Mouse (Mus musculus) cerebellum, adult (tissue): ENCODE results near the gene Knstrn.

Experiments
- ATAC-seq: cut with Nextera tagmentation; 2 replicates; pipeline ENCODE4 v1.9.2; 2017; ENCODE audit warnings: mild to moderate bottlenecking, moderate library complexity, mixed read lengths; ENCODE audit not compliant: insufficient number of reproducible peaks, low FRiP score, low TSS enrichment

Gene Knstrn

GRCm38 (mm10) chr2:118790221-118790550 lies 23.6 kb upstream of the Knstrn start:
- no peak; the same call in none of the 2 replicates for ATAC-seq

DNA sequence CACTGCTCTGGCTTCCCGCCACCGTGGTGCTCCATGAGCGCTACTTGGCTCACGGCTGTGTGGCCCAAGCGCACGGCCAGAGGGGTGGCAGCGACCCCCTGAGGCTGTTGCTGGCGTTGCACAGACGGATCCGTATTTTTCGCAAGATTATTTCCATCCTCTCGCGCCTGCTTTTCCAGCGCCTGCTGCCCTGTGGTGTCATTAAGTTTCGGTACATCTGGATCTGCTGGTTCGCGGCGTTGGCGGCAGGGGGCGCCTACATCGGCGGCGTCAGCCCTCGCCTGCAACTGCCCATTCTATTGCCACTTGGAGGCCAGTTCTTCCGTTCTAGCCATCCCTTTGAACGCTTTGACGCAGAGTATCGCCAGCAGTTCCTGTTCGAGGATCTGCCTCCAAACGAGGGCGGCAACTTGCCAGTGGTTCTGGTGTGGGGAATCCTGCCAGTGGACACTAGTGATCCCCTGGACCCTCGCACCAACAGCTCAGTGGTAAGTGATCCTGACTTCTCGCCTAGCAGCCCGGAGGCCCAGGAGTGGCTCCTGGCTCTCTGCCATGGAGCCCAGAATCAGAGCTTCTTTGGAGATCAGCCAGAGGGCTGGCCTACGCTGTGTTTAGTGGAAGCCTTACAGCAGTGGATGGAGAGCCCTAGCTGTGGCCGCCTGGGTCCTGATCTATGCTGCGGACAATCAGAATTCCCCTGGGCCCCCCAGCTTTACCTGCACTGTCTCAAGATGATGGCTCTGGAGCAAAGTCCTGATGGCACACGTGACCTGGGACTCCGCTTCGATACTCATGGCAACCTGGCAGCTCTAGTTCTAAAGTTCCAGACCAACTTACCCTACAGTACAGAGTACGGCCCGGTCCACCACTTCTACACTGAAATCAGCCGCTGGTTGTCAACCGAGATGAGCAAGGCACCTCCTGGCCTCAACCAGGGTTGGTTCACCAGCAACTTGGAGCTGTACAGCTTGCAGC lies 23.0 kb upstream of the Knstrn start:
- ATAC-seq: peak; percentile 65; the same call in 1 of the 2 replicates

DNA sequence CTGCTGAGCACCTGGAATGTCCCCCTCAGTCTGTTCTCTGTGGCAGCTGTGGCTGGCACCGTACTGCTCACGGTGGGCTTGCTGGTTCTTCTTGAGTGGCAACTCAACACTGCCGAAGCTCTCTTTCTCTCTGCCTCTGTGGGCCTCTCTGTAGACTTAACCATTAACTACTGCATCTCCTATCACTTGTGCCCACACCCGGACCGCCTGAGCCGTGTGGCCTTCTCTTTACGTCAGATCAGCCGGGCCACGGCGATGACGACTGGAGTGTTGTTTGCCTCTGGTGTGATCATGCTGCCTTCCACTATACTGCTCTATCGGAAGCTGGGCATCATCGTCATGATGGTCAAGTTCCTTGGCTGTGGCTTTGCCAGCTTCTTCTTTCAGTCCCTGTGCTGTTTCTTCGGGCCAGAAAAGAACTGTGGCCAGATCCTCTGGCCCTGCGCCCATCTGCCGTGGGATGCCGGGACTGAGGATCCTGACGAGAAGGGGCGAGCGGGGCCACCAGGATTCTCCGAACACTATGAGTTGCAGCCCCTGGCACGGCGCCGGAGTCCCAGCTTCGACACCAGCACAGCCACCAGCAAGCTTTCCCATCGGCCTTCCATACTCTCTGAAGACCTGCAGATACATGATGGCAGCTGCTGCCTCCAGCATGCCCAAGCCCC lies 22.1 kb upstream of the Knstrn start:
- no peak for ATAC-seq

DNA sequence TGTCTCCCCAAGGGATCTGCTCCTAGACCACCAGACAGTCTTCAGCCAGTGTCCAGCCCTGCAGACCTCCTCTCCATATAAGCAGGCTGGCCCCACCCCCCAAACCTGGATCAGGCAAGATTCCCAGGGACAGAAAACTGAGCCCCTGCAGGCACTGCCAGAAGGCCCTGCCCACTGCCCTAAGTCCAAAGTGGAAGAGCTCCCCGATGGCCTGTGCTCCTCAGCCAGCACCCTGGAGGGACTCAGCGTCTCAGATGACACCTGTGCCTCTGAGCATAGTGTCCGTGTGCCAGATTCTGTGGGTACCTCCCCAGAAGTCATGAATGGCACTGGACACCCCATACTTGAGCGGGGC lies 21.6 kb upstream of the Knstrn start:
- ATAC-seq: no peak

DNA sequence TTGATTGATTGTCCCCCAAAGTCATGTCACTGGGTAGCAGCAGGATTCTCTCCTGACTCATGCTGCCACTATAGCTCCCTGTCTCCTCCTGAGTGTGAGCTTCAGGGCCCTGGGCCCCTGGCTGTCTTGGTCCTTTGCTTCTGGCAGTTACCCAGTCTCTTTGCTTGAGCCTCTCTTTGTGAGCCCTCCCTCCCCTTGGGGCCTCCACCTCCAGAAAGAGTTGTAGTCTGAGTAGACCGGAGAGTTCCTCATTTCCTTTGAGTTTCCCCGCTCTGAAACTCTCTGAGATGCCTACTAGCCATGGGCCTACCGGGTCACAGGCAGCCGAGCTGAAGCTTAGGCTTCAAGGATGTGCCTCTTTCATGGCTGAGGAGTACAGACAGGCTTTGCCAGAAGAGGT lies 20.2 kb upstream of the Knstrn start:
- no peak for ATAC-seq

- ATAC-seq: no peak
Observed at GRCm38 (mm10) chr2:118802542-118803118, 11.2 kb upstream of the Knstrn start.

DNA sequence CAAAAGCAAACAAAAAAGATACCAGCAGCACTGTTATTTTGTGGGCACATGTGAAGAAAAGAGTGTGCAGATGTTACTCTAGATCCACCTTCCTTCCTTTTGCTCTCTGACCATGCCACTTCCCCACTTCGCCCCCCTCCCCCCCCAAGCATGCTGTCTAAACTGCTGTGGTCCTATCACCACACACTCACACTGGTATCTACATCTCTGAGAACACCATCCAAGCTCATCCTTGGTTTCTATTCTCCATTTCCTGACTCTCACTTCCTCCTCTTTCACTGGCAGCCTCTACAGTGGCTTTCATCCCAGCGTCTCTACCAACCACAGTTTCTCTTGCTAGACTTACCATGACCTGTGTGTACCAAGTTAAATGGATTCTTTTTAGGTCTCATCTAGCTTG lies 9.3 kb upstream of the Knstrn start:
- ATAC-seq: no peak

DNA sequence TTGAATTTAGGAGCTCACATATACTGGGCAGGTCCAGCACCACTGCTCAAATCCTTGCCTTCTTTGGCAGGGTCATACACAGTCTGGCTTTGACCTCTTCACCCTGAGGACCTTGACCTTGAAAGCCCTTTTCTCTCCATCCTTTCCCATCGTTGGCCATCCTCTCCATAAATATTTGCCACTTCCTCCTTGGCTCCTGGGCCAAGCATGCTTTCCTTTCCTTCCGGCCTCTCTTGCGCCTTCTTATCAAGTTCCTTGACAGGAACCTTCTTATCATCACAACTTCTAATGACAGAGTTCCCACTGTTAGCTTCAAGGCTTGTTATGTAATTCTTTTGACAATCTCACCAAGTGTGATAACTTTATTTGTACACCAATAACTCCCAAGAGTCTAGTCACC lies 8.7 kb upstream of the Knstrn start:
- ATAC-seq: no peak

DNA sequence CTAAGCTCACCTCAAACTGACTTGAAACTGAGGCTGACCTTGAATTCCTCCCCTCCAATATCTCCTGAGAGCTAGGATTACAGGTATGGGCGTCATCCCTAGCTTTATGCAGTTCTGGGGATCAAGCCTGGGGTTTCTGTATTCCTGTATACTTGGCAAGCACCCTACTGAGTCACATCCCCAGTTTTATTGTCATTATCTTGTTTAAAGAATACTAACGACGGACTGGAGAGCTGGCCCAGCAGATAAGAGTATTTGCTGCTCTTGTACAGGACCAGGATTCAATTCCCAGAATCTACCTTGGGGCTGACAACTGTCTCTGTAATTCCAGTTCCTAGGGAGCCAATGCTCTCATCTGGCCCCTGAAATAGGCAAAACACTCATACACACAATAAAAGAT lies 8.0 kb upstream of the Knstrn start:
- no peak for ATAC-seq

DNA sequence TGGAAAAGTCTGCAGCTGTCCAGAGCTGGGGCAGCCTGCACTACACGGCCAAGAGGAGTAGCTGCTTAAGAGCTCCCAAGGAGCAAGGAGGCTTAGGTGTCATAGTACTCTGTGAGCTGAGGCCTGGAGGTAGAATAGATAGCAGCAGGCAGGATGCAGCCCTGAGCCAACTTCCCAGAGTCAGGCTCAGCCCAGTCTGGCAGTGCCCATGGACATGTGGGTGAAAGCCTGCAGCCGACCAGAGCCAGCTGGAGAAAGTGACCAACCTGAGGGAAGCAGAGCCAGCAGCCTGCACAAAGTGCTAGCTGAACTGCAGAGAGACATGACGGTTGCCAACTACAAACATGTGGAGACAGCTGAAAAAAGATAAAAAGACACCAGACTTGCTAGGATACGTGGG lies 6.9 kb upstream of the Knstrn start:
- ATAC-seq: no peak

- ATAC-seq: no peak
Observed at GRCm38 (mm10) chr2:118810861-118811260, 2.9 kb upstream of the Knstrn start.

DNA sequence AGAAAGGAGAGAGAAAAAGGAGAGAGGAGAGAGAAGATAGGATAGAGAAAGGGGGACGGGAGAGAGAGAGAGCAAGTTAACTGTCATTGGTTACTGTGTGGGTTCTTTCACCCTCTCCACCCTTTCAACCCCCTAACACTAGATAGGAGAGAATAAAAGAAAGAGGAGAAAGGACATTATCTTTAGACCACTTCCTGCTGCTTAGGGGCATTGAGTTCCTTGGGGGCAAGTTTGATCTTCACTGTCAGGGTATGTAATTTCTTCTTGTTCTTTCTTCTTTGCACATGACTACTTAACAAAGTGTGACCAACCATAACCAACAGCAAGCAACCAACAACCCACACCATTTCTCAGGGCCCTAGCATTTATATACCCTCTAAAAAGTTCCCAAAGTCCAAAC lies 1.1 kb upstream of the Knstrn start:
- no peak for ATAC-seq

- no peak for ATAC-seq
Observed at GRCm38 (mm10) chr2:118822800-118823199, 9.0 kb downstream of the Knstrn start.

DNA sequence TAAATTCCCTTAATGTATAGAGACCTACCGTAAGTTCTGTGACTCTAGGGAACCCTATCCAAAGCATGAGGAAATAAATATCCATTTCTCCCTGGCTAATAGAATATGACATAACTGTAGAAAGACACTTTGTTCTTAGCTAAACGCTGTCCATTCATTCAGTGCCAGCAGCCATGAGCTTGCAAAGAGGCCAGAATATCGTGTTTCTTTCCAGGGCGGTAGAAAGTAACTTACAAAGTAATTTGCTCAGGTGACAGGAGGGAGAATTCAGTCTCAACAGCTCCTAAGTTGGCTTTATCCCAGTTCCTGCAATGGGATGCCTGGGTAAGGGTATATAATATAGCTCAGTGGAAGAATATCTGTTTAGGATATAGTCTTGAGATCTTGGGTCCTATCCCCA lies 10.6 kb downstream of the Knstrn start:
- no peak for ATAC-seq

- no peak for ATAC-seq
Observed at GRCm38 (mm10) chr2:118829096-118829495, 15.3 kb downstream of the Knstrn start.

DNA sequence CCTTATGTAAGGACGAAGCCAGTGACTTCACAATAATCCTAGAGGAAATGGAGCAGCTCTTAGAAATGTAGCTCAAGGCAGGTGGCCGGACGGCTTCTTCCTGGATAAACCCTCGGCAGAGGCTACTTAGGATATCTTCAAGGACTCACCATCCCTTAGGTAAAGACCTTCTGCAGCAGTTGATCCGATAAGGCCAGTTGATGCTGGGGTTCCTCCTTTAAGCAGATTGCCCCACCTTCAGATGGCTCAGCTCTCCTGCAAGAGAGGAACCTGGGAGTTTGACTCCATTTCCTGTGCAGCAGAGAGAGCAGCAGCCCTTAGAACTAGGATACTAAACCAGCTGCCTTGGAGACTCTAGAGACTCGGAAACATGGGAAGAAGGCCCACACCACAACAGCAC lies 20.3 kb downstream of the Knstrn start:
- ATAC-seq: no peak

- ATAC-seq: no peak
Observed at GRCm38 (mm10) chr2:118835115-118835514, 21.3 kb downstream of the Knstrn start.

GRCm38 (mm10) chr2:118838330-118838729 lies 24.5 kb downstream of the Knstrn start:
- no peak for ATAC-seq

GRCm38 (mm10) chr2:118841186-118841585 lies 27.4 kb downstream of the Knstrn start:
- no peak for ATAC-seq

GRCm38 (mm10) chr2:118841774-118842173 lies 28.0 kb downstream of the Knstrn start:
- no peak for ATAC-seq

- no peak for ATAC-seq
Observed at GRCm38 (mm10) chr2:118844427-118844826, 30.6 kb downstream of the Knstrn start.
